Mouse (Mus musculus): Measurements from ENCODE around the gene Rab11fip5.

Rab11fip5 gene

GRCm38 (mm10) chr6:85373066-85373860 lies 1.2 kb downstream of the Rab11fip5 start:
- no peak for DNase-seq (ENCODE audit: inconsistent age in 2 of 2, low spot score in 1 of 2)

GRCm38 (mm10) chr6:85372496-85372895 lies 1.9 kb downstream of the Rab11fip5 start:
- peak in 1 of 2 experiments; percentile 74 for DNase-seq (ENCODE audit: inconsistent age in 2 of 2, low spot score in 1 of 2)

GRCm38 (mm10) chr6:85371859-85372405 lies 2.5 kb downstream of the Rab11fip5 start:
- no peak for DNase-seq (ENCODE audit: inconsistent age in 2 of 2, low spot score in 1 of 2)

GRCm38 (mm10) chr6:85370666-85371430 lies 3.6 kb downstream of the Rab11fip5 start:
- peak in 1 of 2 experiments; percentile 46 for DNase-seq (ENCODE audit: inconsistent age in 2 of 2, low spot score in 1 of 2)

- DNase-seq (ENCODE audit: inconsistent age in 2 of 2, low spot score in 1 of 2): no peak
Observed at GRCm38 (mm10) chr6:85370041-85370440, 4.4 kb downstream of the Rab11fip5 start.

GRCm38 (mm10) chr6:85369181-85369860 lies 5.1 kb downstream of the Rab11fip5 start:
- peak; percentile 78 to 89 for DNase-seq (ENCODE audit: inconsistent age in 2 of 2, low spot score in 1 of 2)

- peak; percentile 52 to 73 for DNase-seq (ENCODE audit: inconsistent age in 2 of 2, low spot score in 1 of 2)
Observed at GRCm38 (mm10) chr6:85368722-85369121, 5.7 kb downstream of the Rab11fip5 start.

GRCm38 (mm10) chr6:85368166-85368565 lies 6.3 kb downstream of the Rab11fip5 start:
- DNase-seq (ENCODE audit: inconsistent age in 2 of 2, low spot score in 1 of 2): no peak

GRCm38 (mm10) chr6:85366387-85366786 lies 8.0 kb downstream of the Rab11fip5 start:
- DNase-seq (ENCODE audit: inconsistent age in 2 of 2, low spot score in 1 of 2): peak; percentile 56 to 78

- peak in 1 of 2 experiments; percentile 75 for DNase-seq (ENCODE audit: inconsistent age in 2 of 2, low spot score in 1 of 2)
Observed at GRCm38 (mm10) chr6:85364439-85364838, 10.0 kb downstream of the Rab11fip5 start.

- DNase-seq (ENCODE audit: inconsistent age in 2 of 2, low spot score in 1 of 2): peak in 1 of 2 experiments; percentile 71
Observed at GRCm38 (mm10) chr6:85363906-85364260, 10.6 kb downstream of the Rab11fip5 start.

GRCm38 (mm10) chr6:85363231-85363905 lies 11.1 kb downstream of the Rab11fip5 start:
- DNase-seq (ENCODE audit: inconsistent age in 2 of 2, low spot score in 1 of 2): no peak

- DNase-seq (ENCODE audit: inconsistent age in 2 of 2, low spot score in 1 of 2): no peak
Observed at GRCm38 (mm10) chr6:85362610-85363009, 11.8 kb downstream of the Rab11fip5 start.

GRCm38 (mm10) chr6:85360311-85360710 lies 14.1 kb downstream of the Rab11fip5 start:
- no peak for DNase-seq (ENCODE audit: inconsistent age in 2 of 2, low spot score in 1 of 2)

- DNase-seq (ENCODE audit: inconsistent age in 2 of 2, low spot score in 1 of 2): no peak
Observed at GRCm38 (mm10) chr6:85358877-85359276, 15.6 kb downstream of the Rab11fip5 start.

- DNase-seq (ENCODE audit: inconsistent age in 2 of 2, low spot score in 1 of 2): peak in 1 of 2 experiments; percentile 60
Observed at GRCm38 (mm10) chr6:85356682-85357465, 17.6 kb downstream of the Rab11fip5 start.

GRCm38 (mm10) chr6:85355753-85356152 lies 18.7 kb downstream of the Rab11fip5 start:
- no peak for DNase-seq (ENCODE audit: inconsistent age in 2 of 2, low spot score in 1 of 2)

GRCm38 (mm10) chr6:85354709-85355108 lies 19.7 kb downstream of the Rab11fip5 start:
- DNase-seq (ENCODE audit: inconsistent age in 2 of 2, low spot score in 1 of 2): no peak

- no peak for DNase-seq (ENCODE audit: inconsistent age in 2 of 2, low spot score in 1 of 2)
Observed at GRCm38 (mm10) chr6:85353706-85354105, 20.7 kb downstream of the Rab11fip5 start.

GRCm38 (mm10) chr6:85350157-85350556 lies 24.3 kb downstream of the Rab11fip5 start:
- no peak for DNase-seq (ENCODE audit: inconsistent age in 2 of 2, low spot score in 1 of 2)
